Mouse (Mus musculus) large intestine, adult 2 months (tissue): ENCODE measurements around the gene 3110001I22Rik. TPM values are rescaled to one million over a fixed set of nuclear protein-coding genes. Genes with fewer than 3 reads are reported as not detected.

Source experiments
- DNase-seq: peaks from one replicate; pipeline ENCODE4 v3.0.0-alpha.2; 2012; ENCODE audit warnings: low read depth, low spot score
- WGBS: fragments of 180-500 bp; shearing (Covaris S2); methylation state at CpG from one replicate; pipeline ENCODE4 v1.1.7; 2018; 5-methylcytosine and 5-hydroxymethylcytosine counted together
- polyA plus RNA-seq: library from polyadenylated mRNA; depleted of rRNA; stranded (reverse); fragments of >200 nt; gene quantifications from 2 replicates; pipeline ENCODE4 v1.2.3, GENCODE M21; 2012; rRNA removed

The 3110001I22Rik gene
- polyA plus RNA-seq, 1 experiment = 1.6 TPM

GRCm38 (mm10) chr16:13714910-13715309, 43.2 kb downstream of the 3110001I22Rik start:
- peak; percentile 90 for DNase-seq
- 29% methylated on average over 3 of the region's 3 CpGs for WGBS

- no peak for DNase-seq
- WGBS = 61% methylated on average over 2 of the region's 2 CpGs
Measured at GRCm38 (mm10) chr16:13716821-13717553, 45.3 kb downstream of the 3110001I22Rik start.

GRCm38 (mm10) chr16:13722937-13723336, 51.2 kb downstream of the 3110001I22Rik start:
- no peak for DNase-seq
- 54% methylated on average over 10 of the region's 10 CpGs for WGBS

- no peak for DNase-seq
- WGBS = 34% methylated on average over 5 of the region's 5 CpGs
Measured at GRCm38 (mm10) chr16:13727811-13728335, 56.1 kb downstream of the 3110001I22Rik start.

Other genes starting within 250 kb of the 3110001I22Rik start
- 7.5 and 7.6 TPM in 2 replicates for gene Parn, start 3.8 kb upstream of the 3110001I22Rik start, polyA plus RNA-seq
- gene Bfar, start 71 bp upstream of the 3110001I22Rik start, polyA plus RNA-seq = 21.5 and 24.8 TPM in 2 replicates
- 14.4 and 18.5 TPM in 2 replicates for gene Pla2g10, start 59.1 kb downstream of the 3110001I22Rik start, polyA plus RNA-seq
- gene Rrn3, start 108.8 kb downstream of the 3110001I22Rik start, polyA plus RNA-seq = 7.7 and 8.5 TPM in 2 replicates
- gene Ntan1, start 146.9 kb downstream of the 3110001I22Rik start, polyA plus RNA-seq = 34.8 and 44.6 TPM in 2 replicates
- gene Pdxdc1, start 231.2 kb downstream of the 3110001I22Rik start, polyA plus RNA-seq = 235 and 281 TPM in 2 replicates
- 4.6 and 5.4 TPM in 2 replicates for gene Mpv17l, start 231.2 kb downstream of the 3110001I22Rik start, polyA plus RNA-seq